Mouse (Mus musculus) hindbrain, embryonic 11.5 days (tissue): ENCODE results near the gene Liph. TPM values are rescaled to one million over a fixed set of nuclear protein-coding genes. Genes with fewer than 3 reads are reported as not detected.
"Not testable (repeated sequence)": the region's sequence is repeated elsewhere in the genome, so short reads cannot be mapped to it uniquely, and the experiment has no call there.

ENCODE experiments used
- ATAC-seq: fragments of 200-750 bp; cut with Nextera tagmentation; 2 replicates; pipeline ENCODE4 v1.8.0; 2017; ENCODE audit warnings: mild to moderate bottlenecking, moderate TSS enrichment, moderate library complexity; ENCODE audit not compliant: low FRiP score
- DNase-seq: peaks from one replicate; pipeline ENCODE4 v3.0.0-alpha.2; 2015; ENCODE audit warnings: low spot score
- H3K27ac ChIP-seq: fragments of 300-500 bp; sonication (generic); 2 replicates; pipeline ENCODE4 v1.5.1; 2014; ENCODE audit warnings: mild to moderate bottlenecking, low read depth, low read length
- H3K27me3 ChIP-seq: fragments of 300-500 bp; sonication (generic); 2 replicates; pipeline ENCODE4 v1.6.1; 2014; ENCODE audit warnings: mild to moderate bottlenecking, low read length, moderate library complexity, mixed read lengths; ENCODE audit not compliant: control insufficient read depth, insufficient read depth
- H3K36me3 ChIP-seq: fragments of 300-500 bp; sonication (generic); 2 replicates; pipeline ENCODE4 v1.6.1; 2014; ENCODE audit warnings: mild to moderate bottlenecking, low read length, moderate library complexity, mixed read lengths; ENCODE audit not compliant: control insufficient read depth, insufficient read depth
- H3K4me1 ChIP-seq: fragments of 300-500 bp; sonication (generic); replicated peaks from 2 replicates; pipeline ENCODE4 v1.6.1; 2014; ENCODE audit warnings: low read length, mixed read lengths; ENCODE audit not compliant: control insufficient read depth, insufficient read depth
- H3K4me2 ChIP-seq: fragments of 300-500 bp; sonication (generic); replicated peaks from 2 replicates; pipeline ENCODE4 v1.6.1; 2014; ENCODE audit warnings: mild to moderate bottlenecking, low read depth, low read length
- H3K4me3 ChIP-seq: fragments of 300-500 bp; sonication (generic); 2 replicates; pipeline ENCODE4 v1.5.1; 2014; ENCODE audit warnings: low read depth, low read length
- H3K9ac ChIP-seq: fragments of 300-500 bp; sonication (generic); 2 replicates; pipeline ENCODE4 v1.6.1; 2014; ENCODE audit warnings: low read depth, low read length
- H3K9me3 ChIP-seq: fragments of 300-500 bp; sonication (generic); 2 replicates; pipeline ENCODE4 v1.6.1; 2016; ENCODE audit warnings: low read length; ENCODE audit not compliant: control insufficient read depth
- WGBS: fragments of 180-500 bp; shearing (Covaris S2); extraction: QIAGEN DNeasy Blood & Tissue Kit; methylation state at CpG from one replicate; pipeline ENCODE4 v1.1.7; 2014; 5-methylcytosine and 5-hydroxymethylcytosine counted together
- polyA plus RNA-seq: library from polyadenylated mRNA; unstranded; fragments of >200 nt; fragmentation: Nextera tagmentation; extraction: Ambion mirVana; gene quantifications from 2 replicates; pipeline ENCODE4 v1.2.1, GENCODE M21; 2014

The Liph gene
- polyA plus RNA-seq, 1 experiment from 2014 or later, result 0.51 TPM

GRCm38 (mm10) chr16:22001606-22002005 is 6.1 kb upstream of the Liph start:
- DNase-seq (no peak), ATAC-seq (no peak)
- WGBS, result 62% methylated on average over 3 of the region's 3 CpGs
- Histone ChIP-seq H3K4me3 (no peak overlapping the region), H3K4me2 (no peak overlapping the region), H3K9me3 (no peaks in the 10 kb centered on the region), H3K9ac (no peak overlapping the region), H3K4me1 (no peaks in the 10 kb centered on the region), H3K27ac (no peak overlapping the region), H3K36me3 (no peaks in the 10 kb centered on the region), H3K27me3 (no peaks in the 10 kb centered on the region)

DNA sequence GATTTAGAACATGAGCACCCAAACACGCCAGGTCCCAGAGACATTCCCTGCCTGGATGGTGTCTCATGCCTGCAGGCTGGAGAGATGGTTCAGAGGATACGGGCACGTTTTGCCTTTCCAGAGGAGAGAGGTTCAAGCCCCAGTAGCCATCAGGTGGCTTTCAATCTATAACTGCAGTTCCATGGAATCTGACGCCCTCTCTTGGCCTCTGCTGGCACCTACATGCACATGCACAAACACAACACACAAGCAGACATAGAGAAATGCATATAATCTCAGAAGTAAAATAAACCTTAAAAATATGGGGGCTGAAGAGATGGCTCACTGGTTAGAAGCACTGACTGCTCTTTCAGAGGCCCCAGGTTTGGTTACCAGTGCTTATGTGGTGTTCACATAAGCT is 5.7 kb upstream of the Liph start:
- Histone ChIP-seq H3K4me3 (no peak overlapping the region), H3K27me3 (no peaks in the 10 kb centered on the region), H3K4me2 (no peak overlapping the region), H3K36me3 (no peaks in the 10 kb centered on the region), H3K4me1 (no peaks in the 10 kb centered on the region), H3K9me3 (no peaks in the 10 kb centered on the region), H3K9ac (no peak overlapping the region), H3K27ac (no peak overlapping the region)
- 78% methylated on average over 4 of the region's 4 CpGs for WGBS
- no peak for DNase-seq
- ATAC-seq, result no peak

DNA sequence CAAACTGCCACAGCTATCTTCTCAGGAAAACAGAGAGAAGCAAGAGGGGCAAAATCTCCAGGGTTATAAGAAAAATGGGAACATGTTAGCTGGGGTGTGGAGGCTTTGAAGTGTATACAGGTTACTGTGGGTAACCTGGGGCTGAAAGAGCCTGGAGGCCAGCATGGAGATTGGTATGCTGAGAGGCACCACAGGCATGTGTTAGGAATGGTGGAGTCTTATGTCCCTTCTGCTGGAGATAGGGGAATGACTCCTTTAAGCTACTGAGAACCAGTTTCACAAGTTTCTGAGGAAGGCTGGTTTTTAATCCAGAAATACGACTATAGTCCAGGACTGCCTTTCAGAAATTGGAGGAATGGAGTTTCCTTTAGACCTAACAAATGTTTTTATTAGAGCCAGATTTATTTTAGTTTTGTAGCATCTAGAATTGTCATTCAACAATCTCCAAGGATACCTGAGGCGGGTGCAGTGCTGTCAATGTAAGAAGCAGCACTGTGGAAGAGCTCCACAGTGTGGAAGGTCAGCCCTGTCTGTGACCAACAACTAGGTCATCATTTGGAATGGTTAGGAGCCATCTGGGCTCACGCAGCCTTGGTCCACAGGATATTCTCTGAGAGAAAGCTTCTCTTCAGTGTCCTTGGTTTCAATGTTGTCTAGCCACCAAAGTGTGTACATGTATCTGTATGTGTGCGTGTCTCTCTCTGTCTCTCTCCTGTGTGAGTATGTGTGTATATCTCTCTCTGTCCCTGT is 4.7 kb upstream of the Liph start:
- no peak for ATAC-seq
- no peak overlapping the region for H3K9ac ChIP-seq
- DNase-seq, result no peak
- H3K27ac ChIP-seq, result no peak overlapping the region
- no peaks in the 10 kb centered on the region for H3K36me3 ChIP-seq
- no peaks in the 10 kb centered on the region for H3K27me3 ChIP-seq
- WGBS, result 79% methylated on average over 4 of the region's 4 CpGs
- H3K4me2 ChIP-seq, result no peak overlapping the region
- no peak overlapping the region for H3K4me3 ChIP-seq
- no peaks in the 10 kb centered on the region for H3K9me3 ChIP-seq
- H3K4me1 ChIP-seq, result no peaks in the 10 kb centered on the region

GRCm38 (mm10) chr16:21998061-21998460 is 2.6 kb upstream of the Liph start:
- Histone ChIP-seq H3K4me1 (no peaks in the 10 kb centered on the region), H3K27ac (no peak overlapping the region), H3K4me3 (no peak overlapping the region), H3K27me3 (no peaks in the 10 kb centered on the region), H3K9ac (no peak overlapping the region), H3K9me3 (no peaks in the 10 kb centered on the region), H3K36me3 (no peaks in the 10 kb centered on the region), H3K4me2 (no peak overlapping the region)
- 93% methylated on average over 5 of the region's 5 CpGs for WGBS
- DNase-seq (no peak), ATAC-seq (no peak)

DNA sequence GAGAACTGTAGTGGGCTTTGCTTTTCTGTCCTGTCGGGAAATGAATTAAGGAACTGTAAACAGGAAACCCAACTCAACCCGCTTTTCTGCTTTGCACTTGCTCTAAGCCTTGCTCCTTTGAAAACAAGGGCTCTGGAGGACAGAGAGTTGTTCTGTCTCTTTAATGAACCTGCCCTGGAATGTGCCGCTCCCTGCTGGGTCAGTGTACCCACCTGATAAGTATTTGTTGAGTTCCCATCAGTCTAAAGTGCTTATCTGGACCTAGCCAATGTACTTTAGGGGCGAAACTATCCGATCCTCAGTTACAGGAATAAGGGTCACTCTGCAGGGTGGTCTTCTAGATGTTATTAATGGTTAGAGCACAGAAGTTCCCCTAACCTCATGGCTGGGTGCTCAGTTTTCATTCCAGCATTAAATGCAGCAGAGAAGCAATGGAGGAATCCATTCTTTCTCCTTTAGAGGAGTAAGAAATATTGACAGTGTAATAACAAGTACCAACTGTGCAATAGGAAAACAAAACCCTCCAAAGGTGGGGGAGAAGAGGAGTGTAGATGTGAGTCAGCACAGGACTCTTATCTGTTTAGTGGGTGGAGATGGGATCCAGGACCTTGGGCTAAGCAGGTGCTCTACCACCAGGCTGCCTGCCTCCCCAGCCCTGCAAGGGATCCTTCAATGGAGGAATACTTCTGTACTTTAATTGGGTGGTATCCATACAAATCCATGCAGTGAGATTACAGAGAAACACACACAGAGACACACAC is 1.6 kb upstream of the Liph start:
- H3K9me3 ChIP-seq, result no peaks in the 10 kb centered on the region
- H3K4me1 ChIP-seq, result no peaks in the 10 kb centered on the region
- H3K4me2 ChIP-seq, result no peak overlapping the region
- ATAC-seq (no peak), DNase-seq (no peak)
- H3K4me3 ChIP-seq, result no peak overlapping the region
- WGBS, result 66% methylated on average over 5 of the region's 5 CpGs
- no peaks in the 10 kb centered on the region for H3K36me3 ChIP-seq
- H3K27me3 ChIP-seq, result no peaks in the 10 kb centered on the region
- no peak overlapping the region for H3K9ac ChIP-seq
- no peak overlapping the region for H3K27ac ChIP-seq

DNA sequence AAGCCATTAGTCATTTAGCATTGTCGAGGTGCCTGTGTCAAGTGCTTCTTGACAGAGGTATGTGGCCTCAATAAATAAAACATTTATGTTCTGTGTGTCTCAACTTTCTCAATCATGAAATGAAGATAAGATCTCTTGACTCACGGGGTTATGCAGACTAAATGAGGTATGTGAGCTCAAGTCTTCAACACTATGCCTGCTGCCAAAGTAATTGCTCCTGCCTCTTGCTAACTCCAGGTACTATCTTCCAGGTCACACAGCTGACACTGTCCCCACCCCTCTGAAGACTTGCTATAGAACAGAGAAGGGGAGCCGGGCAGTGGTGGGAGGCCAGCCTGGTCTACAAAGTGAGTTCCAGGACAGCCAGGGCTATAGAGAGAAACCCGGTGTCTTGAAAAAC is 939 bp upstream of the Liph start:
- Histone ChIP-seq H3K36me3 (no peaks in the 10 kb centered on the region), H3K4me1 (no peaks in the 10 kb centered on the region), H3K27me3 (no peaks in the 10 kb centered on the region), H3K4me3 (no peak overlapping the region), H3K9me3 (no peaks in the 10 kb centered on the region), H3K27ac (no peak overlapping the region), H3K4me2 (no peak overlapping the region), H3K9ac (no peak overlapping the region)
- ATAC-seq (no peak), DNase-seq (no peak)
- WGBS, result 63% methylated on average over 4 of the region's 4 CpGs

DNA sequence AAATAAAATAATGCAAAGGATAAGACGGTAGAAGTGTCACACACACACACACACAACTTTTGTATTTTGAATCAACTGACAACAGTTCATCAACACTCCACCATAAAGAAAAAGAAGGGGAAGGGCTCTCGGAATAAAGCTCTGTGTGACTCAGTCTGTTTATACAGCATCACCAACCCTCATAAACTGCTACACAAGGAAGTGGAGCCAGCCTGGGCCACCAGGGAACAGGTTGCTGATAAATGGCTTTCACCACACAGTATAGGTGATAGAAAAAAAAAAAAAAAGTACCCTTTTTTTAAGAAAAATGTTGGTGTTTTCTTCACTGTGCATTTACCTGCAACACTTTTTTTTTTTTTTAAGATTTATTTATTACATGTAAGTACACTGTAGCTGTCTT is 3.7 kb downstream of the Liph start:
- no peak for DNase-seq
- Histone ChIP-seq H3K9ac (no peak overlapping the region), H3K4me1 (no peaks in the 10 kb centered on the region), H3K36me3 (no peaks in the 10 kb centered on the region), H3K9me3 (no peaks in the 10 kb centered on the region), H3K4me2 (no peak overlapping the region), H3K27ac (no peak overlapping the region), H3K4me3 (no peak overlapping the region), H3K27me3 (no peaks in the 10 kb centered on the region)
- ATAC-seq, result no peak
- 91% methylated on average over 2 of the region's 2 CpGs for WGBS

GRCm38 (mm10) chr16:21990893-21991292 is 4.6 kb downstream of the Liph start:
- H3K9me3 ChIP-seq, H3K9ac ChIP-seq, H3K4me3 ChIP-seq, H3K27ac ChIP-seq, ATAC-seq, DNase-seq, H3K4me2 ChIP-seq, H3K4me1 ChIP-seq, H3K36me3 ChIP-seq, H3K27me3 ChIP-seq: not testable (repeated sequence)

DNA sequence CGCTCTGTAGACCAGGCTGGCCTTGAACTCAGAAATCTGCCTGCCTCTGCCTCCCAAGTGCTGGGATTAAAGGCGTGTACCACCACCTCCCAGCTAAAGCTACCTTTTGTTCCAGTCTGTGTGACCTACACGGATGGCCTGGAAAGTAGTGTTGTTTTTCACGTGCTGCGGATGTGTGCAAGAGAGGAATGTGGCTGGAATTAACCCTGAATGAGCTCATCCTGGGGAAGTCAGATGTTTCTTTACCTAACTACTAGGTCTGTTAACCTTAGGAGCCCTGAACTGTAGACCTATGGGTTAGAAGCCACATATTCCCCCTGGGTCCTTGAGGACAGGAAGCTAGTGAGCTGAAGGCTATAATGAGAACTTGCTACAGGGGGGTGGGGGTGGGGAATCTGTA is 7.5 kb downstream of the Liph start:
- no peaks in the 10 kb centered on the region for H3K4me1 ChIP-seq
- H3K36me3 ChIP-seq, result no peaks in the 10 kb centered on the region
- DNase-seq, result no peak
- no peaks in the 10 kb centered on the region for H3K9me3 ChIP-seq
- no peak overlapping the region for H3K4me3 ChIP-seq
- WGBS, result 60% methylated on average over 5 of the region's 5 CpGs
- H3K9ac ChIP-seq, result no peak overlapping the region
- H3K4me2 ChIP-seq, result no peak overlapping the region
- ATAC-seq, result no peak
- no peaks in the 10 kb centered on the region for H3K27me3 ChIP-seq
- H3K27ac ChIP-seq, result no peak overlapping the region
